Mouse (Mus musculus) lung, postnatal 0 days (tissue): Measurements from ENCODE around the gene Bbs5.

Source experiments
- CTCF ChIP-seq: IDR thresholded peaks from 2 replicates; pipeline ENCODE4 v1.5.1; 2016; ENCODE audit warnings: antibody characterized with exemption, mild to moderate bottlenecking
- EP300 ChIP-seq: IDR thresholded peaks from 2 replicates; pipeline ENCODE4 v1.6.1; 2016; ENCODE audit warnings: antibody characterized with exemption, mild to moderate bottlenecking, control low read depth

DNA sequence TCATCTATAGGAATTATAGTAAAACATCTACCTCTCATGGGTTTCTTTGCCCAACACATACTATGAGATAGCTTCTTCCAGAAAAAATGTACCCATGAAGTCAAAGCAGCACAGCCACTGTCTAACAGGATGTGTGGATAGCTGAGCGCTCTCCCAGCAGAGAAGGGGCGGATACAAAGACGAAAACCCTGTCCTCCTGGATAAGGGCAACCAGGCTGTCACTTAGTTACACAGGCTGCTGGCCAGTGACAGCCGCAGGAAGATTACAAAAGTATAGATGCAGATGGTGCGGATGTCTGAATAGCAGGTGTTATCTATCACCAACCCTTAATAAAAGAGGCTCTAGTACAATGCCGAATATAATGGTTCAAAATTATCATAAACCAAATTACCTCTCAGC is 43.9 kb downstream of the Bbs5 start:
- TF ChIP-seq CTCF (no peak), EP300 (no peak)
